Mouse (Mus musculus): Measurements from ENCODE around the gene Cyp2c23.

Gene Cyp2c23

GRCm38 (mm10) chr19:44024921-44025585, 4.0 kb downstream of the Cyp2c23 start:
- no peak for DNase-seq (ENCODE audit: low spot score in 2 of 2)

GRCm38 (mm10) chr19:44023066-44023465, 5.9 kb downstream of the Cyp2c23 start:
- peak in 1 of 2 experiments; percentile 19 for DNase-seq (ENCODE audit: low spot score in 2 of 2)

- DNase-seq (ENCODE audit: low spot score in 2 of 2) = no peak
These were observed 7.5 kb downstream of the Cyp2c23 start for GRCm38 (mm10) chr19:44021502-44021901.

- no peak for DNase-seq (ENCODE audit: low spot score in 2 of 2)
These were observed 9.3 kb downstream of the Cyp2c23 start for GRCm38 (mm10) chr19:44019739-44020138.

GRCm38 (mm10) chr19:44013862-44014261, 15.1 kb downstream of the Cyp2c23 start:
- no peak for DNase-seq (ENCODE audit: low spot score in 2 of 2)

- DNase-seq (ENCODE audit: low spot score in 2 of 2) = no peak
These were observed 20.2 kb downstream of the Cyp2c23 start for GRCm38 (mm10) chr19:44008784-44009183.

GRCm38 (mm10) chr19:44007186-44007585, 21.8 kb downstream of the Cyp2c23 start:
- no peak for DNase-seq (ENCODE audit: low spot score in 2 of 2)

- DNase-seq (ENCODE audit: low spot score in 2 of 2) = no peak
These were observed 24.0 kb downstream of the Cyp2c23 start for GRCm38 (mm10) chr19:44005025-44005424.

- DNase-seq (ENCODE audit: low spot score in 2 of 2) = no peak
These were observed 24.7 kb downstream of the Cyp2c23 start for GRCm38 (mm10) chr19:44004261-44004660.

- DNase-seq (ENCODE audit: low spot score in 2 of 2) = no peak
These were observed 28.3 kb downstream of the Cyp2c23 start for GRCm38 (mm10) chr19:44000720-44001119.

GRCm38 (mm10) chr19:44000061-44000460, 28.9 kb downstream of the Cyp2c23 start:
- no peak for DNase-seq (ENCODE audit: low spot score in 2 of 2)

- DNase-seq (ENCODE audit: low spot score in 2 of 2) = no peak
These were observed 30.0 kb downstream of the Cyp2c23 start for GRCm38 (mm10) chr19:43998802-43999527.

- DNase-seq (ENCODE audit: low spot score in 2 of 2) = no peak
These were observed 30.9 kb downstream of the Cyp2c23 start for GRCm38 (mm10) chr19:43998101-43998500.

- DNase-seq (ENCODE audit: low spot score in 2 of 2) = no peak
These were observed 33.6 kb downstream of the Cyp2c23 start for GRCm38 (mm10) chr19:43995427-43995826.

- DNase-seq (ENCODE audit: low spot score in 2 of 2) = no peak
These were observed 36.5 kb downstream of the Cyp2c23 start for GRCm38 (mm10) chr19:43992464-43992863.

- no peak for DNase-seq (ENCODE audit: low spot score in 2 of 2)
These were observed 38.6 kb downstream of the Cyp2c23 start for GRCm38 (mm10) chr19:43990362-43990761.

- no peak for DNase-seq (ENCODE audit: low spot score in 2 of 2)
These were observed 42.8 kb downstream of the Cyp2c23 start, which contains the start of gene Cpn1 for GRCm38 (mm10) chr19:43986069-43986794. Gene Cpn1 (minus strand): TSS chr19:43986556.

GRCm38 (mm10) chr19:43981992-43982391, 47.0 kb downstream of the Cyp2c23 start:
- DNase-seq (ENCODE audit: low spot score in 2 of 2) = no peak

GRCm38 (mm10) chr19:43980711-43981110, 48.3 kb downstream of the Cyp2c23 start:
- DNase-seq (ENCODE audit: low spot score in 2 of 2) = no peak

- DNase-seq (ENCODE audit: low spot score in 2 of 2) = no peak
These were observed 51.2 kb downstream of the Cyp2c23 start for GRCm38 (mm10) chr19:43977799-43978198.

- no peak for DNase-seq (ENCODE audit: low spot score in 2 of 2)
These were observed 52.3 kb downstream of the Cyp2c23 start for GRCm38 (mm10) chr19:43976661-43977060.

GRCm38 (mm10) chr19:43974221-43974620, 54.8 kb downstream of the Cyp2c23 start:
- DNase-seq (ENCODE audit: low spot score in 2 of 2) = no peak

GRCm38 (mm10) chr19:43973711-43974110, 55.3 kb downstream of the Cyp2c23 start:
- no peak for DNase-seq (ENCODE audit: low spot score in 2 of 2)
